Mouse (Mus musculus) brain, adult 10 weeks (tissue): ENCODE data around the gene AW146154. TPM values are rescaled to one million over a fixed set of nuclear protein-coding genes. Genes with fewer than 3 reads are reported as not detected.

Source experiments
- polyA plus RNA-seq: library from polyadenylated mRNA; stranded (reverse); fragments of 350-450 nt; fragmentation: Illumina TruSeq; extraction: RNeasy Lipid Tissue Mini Kit (QIAGEN cat#74804); gene quantifications from one replicate; pipeline ENCODE4 v1.2.3, GENCODE M21; 2015; ENCODE audit warnings: low read depth, low replicate concordance

The AW146154 gene
- 5.0 TPM for polyA plus RNA-seq

GRCm38 (mm10) chr7:41499389-41500049 lies at the start of gene AW146154, which contains the start of gene Gm20449:
Gene AW146154 (minus strand): TSS chr7:41499890.
Gene Gm20449 (minus strand): TSS chr7:41499417.

DNA sequence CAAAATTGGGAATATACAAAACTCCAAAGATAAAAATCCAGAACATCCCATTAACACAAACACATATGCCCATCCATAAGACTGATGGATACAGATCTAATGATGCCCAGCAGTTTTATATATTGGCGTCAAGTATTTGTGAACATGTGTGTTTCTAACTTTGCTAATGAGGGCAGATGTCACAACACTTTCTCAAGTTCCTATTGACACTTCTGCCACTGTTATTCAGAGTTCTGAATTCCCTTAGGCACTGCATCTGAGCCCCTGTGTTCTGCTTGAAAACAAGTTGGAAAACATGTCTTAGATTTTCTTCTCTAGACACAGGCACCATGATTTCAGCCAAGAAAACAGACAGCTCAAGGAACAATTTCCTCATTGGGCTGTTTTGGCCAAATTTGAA lies 51.1 kb downstream of the AW146154 start, which contains the start of gene Vmn2r57:
Gene Vmn2r57, minus strand, starts transcription at position 101 of the 400 bp plus-strand sequence.

Other genes starting within 250 kb of the AW146154 start
- 13.2 TPM for gene AI987944, start 106.5 kb downstream of the AW146154 start, polyA plus RNA-seq
- gene Vmn2r57, start 51.2 kb downstream of the AW146154 start, polyA plus RNA-seq = 0.74 TPM
- 0.30 TPM for gene Gm20449, start 473 bp downstream of the AW146154 start, polyA plus RNA-seq
- gene Gm6871, start 73.8 kb upstream of the AW146154 start, polyA plus RNA-seq = not detected
- gene 2610021A01Rik, start 99.3 kb upstream of the AW146154 start, polyA plus RNA-seq = 16.8 TPM
- 29.9 TPM for gene Zfp788, start 133.3 kb upstream of the AW146154 start, polyA plus RNA-seq